Mouse (Mus musculus): ENCODE results near the gene Cdhr1. TPM values are rescaled to one million over a fixed set of nuclear protein-coding genes. Genes with fewer than 3 reads are reported as not detected.

Cdhr1 gene
- polyA plus RNA-seq, 1 experiment from 2014 or later: 0.25 TPM

- Histone ChIP-seq H3K4me3 (ENCODE audit: low read depth, low read length) (no peak within 1 kb of the TSS), H3K9ac (ENCODE audit: low read length) (no peak within 1 kb of the TSS), H3K9me3 (ENCODE audit: control insufficient read depth, low read length) (no peaks in the 10 kb centered on the region), H3K36me3 (ENCODE audit: control insufficient read depth, insufficient read depth, low read length) (no peaks in the 10 kb centered on the region), H3K4me1 (replicated peaks; ENCODE audit: control insufficient read depth, insufficient read depth) (no peaks in the 10 kb centered on the region), H3K27ac (replicated peaks) (no peak within 1 kb of the TSS), H3K4me2 (replicated peaks; ENCODE audit: low read depth) (no peak within 1 kb of the TSS), H3K27me3 (ENCODE audit: control insufficient read depth, insufficient read depth, low read length) (no peaks in the 10 kb centered on the region)
- DNase-seq (ENCODE audit: low spot score) (no peak), ATAC-seq (ENCODE audit: low FRiP score, low TSS enrichment) (no peak)
- WGBS: 81% methylated on average over 5 of the region's 5 CpGs
- TF ChIP-seq EP300 (optimal IDR thresholded peaks at IDR 0.05): no peak
- no peak for TF ChIP-seq CTCF (IDR thresholded peaks at IDR 0.05; ENCODE audit: low read depth)
Measured at GRCm38 (mm10) chr14:37067629-37068028, 30.5 kb downstream of the Cdhr1 start, which contains the start of gene Lrit2. Gene Lrit2 (plus strand): TSS chr14:37067929.

GRCm38 (mm10) chr14:37066636-37067035 is 31.5 kb downstream of the Cdhr1 start:
- H3K4me1 ChIP-seq (replicated peaks; ENCODE audit: control insufficient read depth, insufficient read depth): no peaks in the 10 kb centered on the region
- H3K9ac ChIP-seq (ENCODE audit: low read length): no peak overlapping the region
- 45% methylated on average over 2 of the region's 2 CpGs for WGBS
- H3K27me3 ChIP-seq (ENCODE audit: control insufficient read depth, insufficient read depth, low read length): no peaks in the 10 kb centered on the region
- H3K27ac ChIP-seq (replicated peaks): no peak overlapping the region
- no peaks in the 10 kb centered on the region for H3K9me3 ChIP-seq (ENCODE audit: control insufficient read depth, low read length)
- TF ChIP-seq EP300 (optimal IDR thresholded peaks at IDR 0.05) (no peak), CTCF (IDR thresholded peaks at IDR 0.05; ENCODE audit: low read depth) (no peak)
- no peak overlapping the region for H3K4me2 ChIP-seq (replicated peaks; ENCODE audit: low read depth)
- DNase-seq (ENCODE audit: low spot score): no peak
- no peaks in the 10 kb centered on the region for H3K36me3 ChIP-seq (ENCODE audit: control insufficient read depth, insufficient read depth, low read length)
- no peak overlapping the region for H3K4me3 ChIP-seq (ENCODE audit: low read depth, low read length)
- ATAC-seq (ENCODE audit: low FRiP score, low TSS enrichment): no peak

DNA sequence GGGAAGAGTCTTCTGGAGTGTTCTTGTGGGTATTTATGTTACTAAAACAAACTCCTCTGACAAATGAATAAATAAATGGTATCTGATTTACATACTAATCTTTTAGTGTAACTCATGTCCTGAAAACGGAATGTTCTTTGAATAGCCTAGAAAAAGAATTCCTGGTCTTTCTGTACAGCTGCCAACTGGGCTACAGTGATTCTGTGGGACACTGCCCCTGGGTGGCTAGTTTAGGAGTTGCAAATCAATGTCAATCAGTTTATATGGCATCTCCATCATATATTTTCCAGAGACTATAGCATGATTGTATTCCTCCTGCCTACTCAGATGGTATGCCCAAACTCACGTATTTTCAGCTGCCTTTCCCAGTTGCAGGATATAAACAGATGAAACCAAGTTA is 33.3 kb downstream of the Cdhr1 start:
- Histone ChIP-seq H3K4me2 (replicated peaks; ENCODE audit: low read depth) (no peak overlapping the region), H3K27me3 (ENCODE audit: control insufficient read depth, insufficient read depth, low read length) (no peaks in the 10 kb centered on the region), H3K4me1 (replicated peaks; ENCODE audit: control insufficient read depth, insufficient read depth) (no peaks in the 10 kb centered on the region), H3K27ac (replicated peaks) (no peak overlapping the region), H3K4me3 (ENCODE audit: low read depth, low read length) (no peak overlapping the region), H3K9me3 (ENCODE audit: control insufficient read depth, low read length) (no peaks in the 10 kb centered on the region), H3K36me3 (ENCODE audit: control insufficient read depth, insufficient read depth, low read length) (no peaks in the 10 kb centered on the region), H3K9ac (ENCODE audit: low read length) (no peak overlapping the region)
- ATAC-seq (ENCODE audit: low FRiP score, low TSS enrichment) (no peak), DNase-seq (ENCODE audit: low spot score) (no peak)
- 55% methylated on average over 2 of the region's 2 CpGs for WGBS
- no peak for TF ChIP-seq EP300 (optimal IDR thresholded peaks at IDR 0.05)
- no peak for TF ChIP-seq CTCF (IDR thresholded peaks at IDR 0.05; ENCODE audit: low read depth)

- no peak within 1 kb of the TSS for H3K9ac ChIP-seq (ENCODE audit: low read length)
- no peak for TF ChIP-seq EP300 (optimal IDR thresholded peaks at IDR 0.05)
- ATAC-seq (ENCODE audit: low FRiP score, low TSS enrichment): no peak
- H3K9me3 ChIP-seq (ENCODE audit: control insufficient read depth, low read length): no peaks in the 10 kb centered on the region
- DNase-seq (ENCODE audit: low spot score): no peak
- H3K36me3 ChIP-seq (ENCODE audit: control insufficient read depth, insufficient read depth, low read length): no peaks in the 10 kb centered on the region
- 44% methylated on average over 1 of the region's 1 CpGs for WGBS
- no peak within 1 kb of the TSS for H3K4me2 ChIP-seq (replicated peaks; ENCODE audit: low read depth)
- H3K27me3 ChIP-seq (ENCODE audit: control insufficient read depth, insufficient read depth, low read length): no peaks in the 10 kb centered on the region
- no peak within 1 kb of the TSS for H3K4me3 ChIP-seq (ENCODE audit: low read depth, low read length)
- H3K27ac ChIP-seq (replicated peaks): no peak within 1 kb of the TSS
- no peaks in the 10 kb centered on the region for H3K4me1 ChIP-seq (replicated peaks; ENCODE audit: control insufficient read depth, insufficient read depth)
Measured at GRCm38 (mm10) chr14:37048914-37049410, 49.2 kb downstream of the Cdhr1 start, which contains the start of gene Rgr. Gene Rgr (minus strand): TSS chr14:37048964.

GRCm38 (mm10) chr14:37034432-37034831 is 63.7 kb downstream of the Cdhr1 start:
- DNase-seq (ENCODE audit: low spot score): no peak
- no peak for ATAC-seq (ENCODE audit: low FRiP score, low TSS enrichment)
- H3K9ac ChIP-seq (ENCODE audit: low read length): no peak overlapping the region
- no peak overlapping the region for H3K4me2 ChIP-seq (replicated peaks; ENCODE audit: low read depth)
- H3K4me3 ChIP-seq (ENCODE audit: low read depth, low read length): no peak overlapping the region
- 36% methylated on average over 5 of the region's 5 CpGs for WGBS
- no peaks in the 10 kb centered on the region for H3K27me3 ChIP-seq (ENCODE audit: control insufficient read depth, insufficient read depth, low read length)
- no peaks in the 10 kb centered on the region for H3K4me1 ChIP-seq (replicated peaks; ENCODE audit: control insufficient read depth, insufficient read depth)
- no peaks in the 10 kb centered on the region for H3K36me3 ChIP-seq (ENCODE audit: control insufficient read depth, insufficient read depth, low read length)
- TF ChIP-seq CTCF (IDR thresholded peaks at IDR 0.05; ENCODE audit: low read depth): peak; percentile 46
- TF ChIP-seq EP300 (optimal IDR thresholded peaks at IDR 0.05): no peak
- H3K27ac ChIP-seq (replicated peaks): no peak overlapping the region
- no peaks in the 10 kb centered on the region for H3K9me3 ChIP-seq (ENCODE audit: control insufficient read depth, low read length)

DNA sequence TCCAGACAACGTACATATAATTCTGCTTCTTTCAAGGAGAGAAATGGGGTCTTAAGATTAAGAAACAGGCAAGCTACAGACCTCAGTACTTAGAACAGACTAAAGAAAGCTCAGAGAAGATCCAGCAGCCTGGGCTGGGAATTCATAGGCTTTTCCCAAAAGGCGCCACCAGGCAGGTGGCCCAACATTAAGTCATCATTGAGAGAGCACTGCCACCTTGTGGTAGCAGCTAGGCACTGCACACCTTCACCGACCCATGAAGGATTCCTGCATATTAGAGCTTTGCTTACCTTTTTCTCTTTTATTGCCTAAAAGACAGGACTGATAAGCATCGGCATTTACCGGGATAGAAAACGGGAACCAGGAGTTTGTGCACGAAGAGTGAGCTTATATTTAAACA is 64.9 kb downstream of the Cdhr1 start:
- Histone ChIP-seq H3K27me3 (ENCODE audit: control insufficient read depth, insufficient read depth, low read length) (no peaks in the 10 kb centered on the region), H3K4me2 (replicated peaks; ENCODE audit: low read depth) (no peak overlapping the region), H3K27ac (replicated peaks) (no peak overlapping the region), H3K4me3 (ENCODE audit: low read depth, low read length) (no peak overlapping the region), H3K36me3 (ENCODE audit: control insufficient read depth, insufficient read depth, low read length) (no peaks in the 10 kb centered on the region), H3K4me1 (replicated peaks; ENCODE audit: control insufficient read depth, insufficient read depth) (no peaks in the 10 kb centered on the region), H3K9ac (ENCODE audit: low read length) (no peak overlapping the region), H3K9me3 (ENCODE audit: control insufficient read depth, low read length) (no peaks in the 10 kb centered on the region)
- ATAC-seq (ENCODE audit: low FRiP score, low TSS enrichment) (no peak), DNase-seq (ENCODE audit: low spot score) (peak; percentile 69)
- TF ChIP-seq CTCF (IDR thresholded peaks at IDR 0.05; ENCODE audit: low read depth) (peak; percentile 94), EP300 (optimal IDR thresholded peaks at IDR 0.05) (no peak)
- WGBS: 13% methylated on average over 7 of the region's 7 CpGs

All from stomach, postnatal 0 days (tissue).